Mouse (Mus musculus) erythroid progenitor cell, adult 5-6 weeks (primary cell): ENCODE results near the gene Srgap2. TPM values are rescaled to one million over a fixed set of nuclear protein-coding genes. Genes with fewer than 3 reads are reported as not detected.
A peak's percentile ranks its signal among the peaks of the same experiment; 100 is the strongest.

ENCODE experiments used
- ATAC-seq: replicated peaks from 2 replicates; pipeline ENCODE4 v1.8.0; 2016; ENCODE audit warnings: moderate number of reproducible peaks, mild to moderate bottlenecking, moderate TSS enrichment, inconsistent platforms; ENCODE audit not compliant: poor library complexity, low FRiP score, severe bottlenecking
- total RNA-seq, 2 experiments: library from RNA; stranded (forward) in 1 of 2; stranded (reverse) in 1 of 2; fragments of 150-400 nt in 1 of 2; fragments of 186-747, 209-891 nt in 1 of 2; gene quantifications; 2 replicates each; pipeline versions ENCODE4 v1.2.3 to v1.2.4; 2015 to 2017; ENCODE audit warnings: low replicate concordance in 2 of 2

Gene Srgap2
- total RNA-seq, 2 experiments from 2014 or later, result 20.1 to 31.3 TPM

DNA sequence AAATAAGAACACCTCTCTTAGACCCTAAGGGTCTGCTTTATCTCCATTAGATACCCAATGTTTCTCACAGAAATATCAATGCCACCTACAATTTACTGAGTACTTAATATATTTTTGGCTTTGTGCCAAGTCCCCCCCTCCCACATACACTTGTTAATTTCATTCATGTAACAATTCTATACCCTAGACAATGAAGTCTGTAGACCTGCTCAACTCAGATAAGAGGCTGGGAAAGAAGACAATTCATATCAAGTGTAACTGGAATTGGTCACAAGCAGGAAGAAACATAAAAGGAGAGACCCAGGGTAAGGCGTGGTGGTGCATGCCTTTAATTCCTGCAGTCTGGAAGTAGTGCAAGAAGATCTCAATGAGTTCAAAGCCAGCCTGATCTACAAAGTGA, 169.9 kb downstream of the Srgap2 start:
- no peak for ATAC-seq

GRCm38 (mm10) chr1:131351436-131351835, 175.7 kb downstream of the Srgap2 start:
- no peak for ATAC-seq

- ATAC-seq, result no peak
These were observed 177.1 kb downstream of the Srgap2 start for GRCm38 (mm10) chr1:131349993-131350510.

GRCm38 (mm10) chr1:131347708-131348107, 179.4 kb downstream of the Srgap2 start:
- ATAC-seq, result no peak

GRCm38 (mm10) chr1:131346916-131347555, 180.1 kb downstream of the Srgap2 start:
- no peak for ATAC-seq

DNA sequence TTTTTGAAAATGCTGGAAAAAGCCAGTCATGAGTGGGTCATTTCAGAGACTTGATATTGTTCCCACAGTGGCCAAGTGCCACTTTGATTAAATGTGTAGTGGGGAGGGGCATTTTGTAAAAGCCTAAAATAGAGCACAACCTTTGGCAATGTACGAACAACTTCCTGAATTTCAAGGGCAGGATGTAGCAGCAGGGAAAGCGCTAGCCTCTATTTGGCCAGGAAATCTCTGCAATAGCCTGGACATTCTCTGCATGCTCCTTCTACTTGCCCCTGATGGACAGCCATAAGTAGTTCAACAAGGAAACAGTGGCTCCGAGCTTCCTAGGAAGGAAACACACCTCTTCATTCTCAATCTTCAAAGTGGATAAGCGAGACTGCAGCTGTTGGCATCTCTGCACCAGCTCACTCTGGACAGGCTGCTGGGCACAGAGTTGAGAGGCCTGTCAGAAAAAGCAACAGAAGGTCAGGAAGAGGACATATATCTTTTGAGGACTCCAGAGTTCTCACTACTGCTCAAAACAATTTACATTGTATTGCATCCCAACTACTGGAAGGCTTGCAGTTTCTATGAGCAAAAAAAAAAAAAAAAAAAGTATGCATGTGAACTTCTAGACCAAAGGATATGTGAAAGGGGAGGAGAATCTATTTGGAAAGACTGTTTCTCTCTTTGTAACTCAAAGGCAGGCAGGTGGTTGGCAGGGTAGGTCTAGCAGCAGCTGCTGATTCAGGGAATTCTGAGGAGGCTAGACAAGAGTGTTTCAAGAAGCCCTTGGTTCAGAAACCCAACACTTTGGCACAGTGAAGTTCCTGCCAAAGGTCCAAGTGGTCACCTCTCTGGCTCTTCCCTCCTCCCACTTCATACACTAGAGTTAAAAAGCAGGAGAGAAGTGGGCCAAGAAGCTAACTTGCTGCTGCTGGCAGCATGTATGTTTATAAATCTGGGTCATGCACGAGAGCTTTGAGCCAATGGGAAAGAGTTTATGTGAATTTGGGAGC, 181.4 kb downstream of the Srgap2 start:
- ATAC-seq, result no peak

GRCm38 (mm10) chr1:131344691-131345090, 182.5 kb downstream of the Srgap2 start:
- ATAC-seq, result no peak

DNA sequence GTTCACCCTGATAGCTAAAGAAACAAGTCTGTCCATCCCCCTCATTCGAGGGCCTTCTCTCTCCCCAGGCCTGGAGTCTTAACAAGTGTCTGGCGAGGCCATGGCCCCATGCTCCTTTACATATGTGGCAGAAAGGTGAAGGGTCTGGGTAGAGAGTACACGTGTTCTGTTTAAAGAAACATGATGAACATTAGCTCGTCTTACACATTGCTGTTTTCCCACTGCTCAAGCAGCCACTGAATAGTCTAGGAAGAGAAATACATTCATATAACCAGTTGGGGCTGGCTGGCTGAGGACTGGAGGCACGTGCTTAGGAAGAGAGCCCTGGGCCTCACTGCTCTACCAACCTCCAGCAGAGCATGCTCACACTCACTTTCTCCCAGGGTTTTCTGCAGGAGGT, 191.1 kb downstream of the Srgap2 start:
- no peak for ATAC-seq

- ATAC-seq, result no peak
These were observed 191.5 kb downstream of the Srgap2 start for GRCm38 (mm10) chr1:131335604-131336003.

GRCm38 (mm10) chr1:131331180-131331579, 196.0 kb downstream of the Srgap2 start:
- ATAC-seq, result no peak

GRCm38 (mm10) chr1:131329093-131329492, 198.1 kb downstream of the Srgap2 start:
- ATAC-seq, result 0 out of 2 replicates have a peak, but pooled peaks have one; percentile 55

DNA sequence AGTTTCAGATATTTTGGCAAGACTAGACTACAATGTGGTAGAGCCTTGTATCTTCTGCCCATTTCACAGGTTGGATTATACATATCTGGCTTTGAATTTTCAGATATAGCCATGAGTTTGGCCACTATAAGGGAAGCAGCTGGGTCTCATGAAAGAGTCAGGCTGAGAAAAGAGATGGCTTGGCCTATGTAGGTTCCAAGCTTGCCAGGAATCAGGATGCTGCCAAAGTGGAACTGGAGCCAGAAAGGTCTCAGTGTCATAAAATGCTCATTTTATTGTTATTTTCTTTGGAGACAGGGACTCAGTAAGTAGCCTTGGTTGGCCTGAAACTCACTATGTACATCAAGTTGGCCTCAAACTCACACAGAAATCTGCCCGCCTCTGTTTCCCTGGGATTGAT, 200.0 kb downstream of the Srgap2 start:
- no peak for ATAC-seq

DNA sequence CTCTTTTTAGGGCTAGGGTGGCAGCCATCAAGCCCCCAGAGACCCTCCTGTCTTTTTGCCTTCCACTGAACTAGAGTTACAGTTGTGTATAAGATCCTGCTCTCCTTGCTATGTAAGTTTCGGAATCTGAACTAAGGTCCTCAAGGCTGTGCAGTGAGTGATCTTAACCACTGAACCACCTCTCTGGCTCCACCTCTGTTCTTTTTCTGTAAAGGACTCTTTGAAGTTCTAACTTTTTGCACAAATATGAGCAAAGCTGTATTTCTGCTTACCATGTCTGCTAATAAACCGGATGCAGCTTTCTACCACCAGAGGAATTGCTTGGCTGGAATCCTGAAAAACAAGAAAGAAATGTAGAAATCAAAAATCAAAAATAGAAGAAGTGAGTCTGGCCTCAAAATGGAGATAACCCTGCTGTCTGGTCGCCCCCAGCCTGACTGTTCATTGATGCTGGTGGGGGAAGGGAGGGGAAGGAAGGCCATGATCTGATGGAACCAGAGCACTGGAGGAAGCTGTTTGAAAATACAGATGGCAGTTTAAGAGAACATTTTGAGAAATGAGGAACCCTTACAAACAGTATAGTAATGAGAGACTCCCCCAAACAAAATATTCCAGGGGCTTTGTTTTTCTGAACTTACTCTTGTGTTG, 202.2 kb downstream of the Srgap2 start:
- ATAC-seq, result no peak

GRCm38 (mm10) chr1:131319598-131320330, 207.4 kb downstream of the Srgap2 start:
- ATAC-seq, result no peak

GRCm38 (mm10) chr1:131318397-131318796, 208.8 kb downstream of the Srgap2 start:
- ATAC-seq, result no peak

- ATAC-seq, result 0 out of 2 replicates have a peak, but pooled peaks have one; percentile 19
These were observed 209.5 kb downstream of the Srgap2 start for GRCm38 (mm10) chr1:131317625-131318024.

DNA sequence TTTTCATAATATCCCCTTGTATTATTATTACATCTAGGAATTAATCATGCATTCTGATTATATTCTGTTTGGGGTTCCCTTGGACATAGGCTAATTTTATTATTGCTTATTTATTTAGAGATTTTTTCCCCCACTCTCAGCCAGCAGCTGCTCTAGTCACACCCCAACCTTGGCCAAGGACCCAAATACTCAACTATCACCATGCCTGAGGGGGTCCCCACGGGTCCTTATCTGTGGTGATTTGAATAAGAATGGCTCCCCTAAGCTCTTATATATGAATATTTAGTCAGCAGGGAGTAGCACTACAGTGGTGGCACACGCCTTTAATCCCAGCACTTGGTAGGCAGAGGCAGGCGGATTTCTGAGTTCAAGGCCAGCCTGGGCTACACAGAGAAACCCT, 215.9 kb downstream of the Srgap2 start:
- no peak for ATAC-seq

- ATAC-seq, result no peak
These were observed 216.8 kb downstream of the Srgap2 start for GRCm38 (mm10) chr1:131310237-131310818.

DNA sequence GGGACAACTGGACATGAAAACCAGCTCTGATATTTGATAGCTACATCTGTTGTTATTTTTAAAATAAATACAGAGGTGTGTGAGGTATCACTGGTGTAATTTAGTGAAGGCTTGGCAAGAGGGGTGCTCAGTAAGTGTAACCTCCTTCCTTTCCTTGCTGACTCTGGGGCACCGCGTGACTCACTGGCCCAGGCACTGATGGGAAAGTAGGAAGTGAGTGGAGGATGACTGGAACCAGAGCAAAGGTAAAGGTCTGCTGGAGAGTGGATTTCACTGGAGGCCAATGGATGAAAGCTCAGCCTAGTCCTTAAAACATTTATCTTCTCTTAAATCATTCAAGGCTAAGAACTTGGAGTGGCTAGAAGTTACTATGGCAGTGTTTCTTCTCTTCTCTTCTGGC, 226.4 kb downstream of the Srgap2 start:
- no peak for ATAC-seq
